Mouse (Mus musculus): Measurements from ENCODE around the gene Ccnl2.
A peak's percentile ranks its signal among the peaks of the same experiment; 100 is the strongest.

The Ccnl2 gene

DNA sequence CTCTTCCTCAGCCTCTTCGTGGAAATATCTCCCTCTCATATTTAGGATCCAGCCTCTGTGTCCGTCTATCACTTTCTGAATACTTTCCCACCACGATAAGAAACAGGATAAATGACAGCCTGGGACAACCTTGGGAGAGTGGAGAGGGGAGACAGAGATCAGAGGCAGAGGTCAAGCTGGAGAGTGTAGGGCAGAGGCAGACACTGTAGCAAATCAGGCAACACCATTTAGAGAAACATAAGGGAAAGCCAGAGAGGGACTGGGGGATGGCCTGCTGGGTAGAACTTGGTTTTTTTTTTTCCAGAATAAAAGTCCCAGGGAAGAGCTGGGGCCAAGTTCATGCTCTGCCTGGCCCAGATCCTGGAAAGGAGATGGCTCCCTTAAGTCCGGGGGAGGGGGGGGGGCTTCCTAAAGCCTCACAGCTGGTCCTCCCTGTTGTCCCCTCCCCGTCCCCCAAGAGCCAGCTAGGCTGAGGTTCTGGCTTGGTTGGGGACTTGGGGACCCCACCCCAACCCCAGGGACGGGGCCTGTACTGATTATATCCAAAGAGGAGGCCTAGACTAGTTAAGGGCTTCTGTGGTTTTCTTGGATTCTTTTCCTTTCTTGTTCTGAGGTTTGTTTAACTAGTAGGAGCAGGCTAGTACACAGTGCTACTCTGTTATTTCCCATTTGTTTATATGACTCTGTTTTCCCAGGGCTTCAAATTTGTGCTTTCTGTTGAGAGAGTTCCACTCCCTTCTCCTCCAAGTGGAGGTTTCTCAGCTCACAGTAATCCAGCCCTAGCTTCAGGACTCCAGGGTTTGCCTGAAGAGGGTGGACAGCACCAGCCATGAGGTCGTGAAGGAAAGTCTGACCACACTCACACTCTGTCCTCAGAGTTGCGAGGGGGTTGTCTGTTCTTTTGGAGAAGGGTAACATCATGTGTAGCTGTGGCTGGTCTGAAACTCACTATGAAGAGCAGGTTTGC lies 26.2 kb downstream of the Ccnl2 start:
- DNase-seq (ENCODE audit: low spot score in 2 of 2): no peak

- DNase-seq (ENCODE audit: low spot score in 2 of 2): peak in 1 of 2 experiments; percentile 64
These were observed 27.2 kb downstream of the Ccnl2 start, which contains the start of gene Mxra8 for GRCm38 (mm10) chr4:155839483-155839910. Gene Mxra8 (plus strand): TSS chr4:155839680.

GRCm38 (mm10) chr4:155840076-155841002 lies 28.1 kb downstream of the Ccnl2 start:
- peak in 1 of 2 experiments; percentile 34 for DNase-seq (ENCODE audit: low spot score in 2 of 2)

DNA sequence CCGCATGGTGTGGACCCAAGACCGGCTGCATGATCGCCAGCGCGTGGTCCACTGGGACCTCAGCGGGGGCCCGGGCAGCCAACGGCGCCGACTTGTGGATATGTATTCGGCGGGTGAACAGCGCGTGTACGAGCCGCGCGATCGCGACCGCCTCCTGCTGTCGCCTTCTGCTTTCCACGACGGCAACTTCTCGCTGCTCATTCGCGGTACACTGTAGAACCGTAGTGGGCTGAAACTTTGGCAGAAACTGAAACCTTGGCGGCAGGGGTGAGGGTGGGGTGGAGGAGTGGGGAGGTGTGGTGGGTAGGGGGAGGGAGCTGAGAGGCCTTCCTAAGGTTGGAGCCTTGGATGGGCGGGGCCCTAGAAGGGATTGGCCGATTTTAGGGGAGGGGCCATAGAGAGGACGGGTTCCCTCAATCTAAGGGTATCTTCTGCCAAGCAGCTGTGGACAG lies 28.7 kb downstream of the Ccnl2 start:
- peak in 1 of 2 experiments; percentile 54 for DNase-seq (ENCODE audit: low spot score in 2 of 2)

DNA sequence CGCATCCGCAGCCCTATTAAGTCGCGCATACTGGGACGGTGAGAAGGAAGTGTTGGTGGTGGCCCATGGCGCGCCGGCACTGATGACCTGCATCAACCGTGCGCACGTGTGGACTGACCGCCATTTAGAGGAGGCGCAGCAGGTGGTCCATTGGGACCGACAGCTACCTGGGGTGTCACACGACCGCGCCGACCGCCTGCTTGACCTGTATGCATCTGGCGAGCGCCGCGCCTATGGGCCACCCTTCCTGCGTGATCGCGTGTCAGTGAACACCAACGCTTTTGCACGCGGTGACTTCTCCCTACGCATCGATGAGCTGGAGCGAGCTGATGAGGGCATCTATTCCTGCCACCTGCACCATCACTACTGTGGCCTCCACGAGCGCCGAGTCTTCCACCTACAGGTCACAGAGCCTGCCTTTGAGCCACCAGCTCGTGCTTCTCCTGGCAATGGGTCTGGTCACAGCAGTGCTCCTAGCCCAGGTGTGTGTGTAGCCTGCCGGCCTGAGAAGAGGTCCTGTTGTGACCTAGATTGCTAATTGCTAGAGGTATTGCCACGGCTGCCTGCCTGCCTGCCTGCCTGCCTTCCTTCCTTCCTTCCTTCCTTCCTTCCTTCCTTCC lies 29.5 kb downstream of the Ccnl2 start:
- DNase-seq (ENCODE audit: low spot score in 2 of 2): no peak

DNA sequence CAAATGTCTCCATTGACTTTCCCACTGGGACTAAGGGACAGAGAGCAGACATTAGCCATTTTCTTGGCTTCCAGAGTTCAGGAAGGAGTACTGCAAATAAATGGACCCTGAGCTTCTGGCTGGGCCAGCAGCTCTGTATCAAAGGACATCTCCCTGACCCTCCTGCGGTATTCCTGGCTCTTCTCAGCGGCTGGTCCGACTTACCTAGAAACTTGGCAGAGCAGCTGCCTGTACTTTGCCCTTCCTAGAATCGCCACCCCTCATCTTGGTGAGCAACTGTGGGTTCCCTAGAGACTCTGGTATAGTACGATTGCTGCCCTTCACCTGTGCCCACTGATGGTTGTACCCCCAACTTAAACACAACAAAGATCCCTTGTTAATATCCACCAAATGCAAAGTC lies 30.9 kb downstream of the Ccnl2 start:
- DNase-seq (ENCODE audit: low spot score in 2 of 2): no peak

- peak; percentile 92 to 96 for DNase-seq (ENCODE audit: low spot score in 2 of 2)
These were observed 34.7 kb downstream of the Ccnl2 start, which contains the start of gene Dvl1 for GRCm38 (mm10) chr4:155846871-155847578. Gene Dvl1 (plus strand): TSS chr4:155847402.

- peak; percentile 59 to 71 for DNase-seq (ENCODE audit: low spot score in 2 of 2)
These were observed 35.5 kb downstream of the Ccnl2 start for GRCm38 (mm10) chr4:155847591-155848352.

DNA sequence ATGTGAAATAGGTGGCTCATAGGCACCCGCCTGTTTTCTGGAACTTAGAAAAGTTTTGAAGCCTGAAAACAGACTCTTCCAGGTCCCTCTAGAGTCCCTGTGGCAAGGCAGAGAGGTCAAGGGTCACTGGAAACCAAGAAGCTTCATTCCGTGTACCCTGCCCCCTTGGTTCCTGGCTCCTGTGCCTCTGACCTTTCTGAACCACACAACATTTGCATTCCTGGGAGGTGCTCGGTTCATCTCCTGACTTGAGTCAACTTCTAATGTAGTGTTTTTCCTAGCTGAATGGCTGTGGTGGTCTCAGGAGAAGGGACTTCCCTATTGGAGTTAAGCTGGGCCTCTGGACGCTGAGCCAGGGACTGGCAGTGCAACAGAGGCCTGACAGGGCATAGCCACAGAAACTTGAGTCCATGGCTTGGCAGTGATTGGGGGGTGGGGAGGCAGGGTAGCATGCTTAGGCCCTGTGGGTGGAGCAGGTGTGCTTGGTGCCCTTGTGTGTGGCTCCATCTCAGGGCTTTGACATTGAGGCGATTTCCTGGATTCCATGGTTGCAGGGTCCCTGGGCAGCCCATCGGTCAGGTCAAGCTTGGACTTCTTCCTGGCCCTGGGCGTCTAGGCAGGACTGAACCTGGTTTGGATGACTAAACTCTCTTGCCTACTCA lies 36.3 kb downstream of the Ccnl2 start:
- no peak for DNase-seq (ENCODE audit: low spot score in 2 of 2)

DNA sequence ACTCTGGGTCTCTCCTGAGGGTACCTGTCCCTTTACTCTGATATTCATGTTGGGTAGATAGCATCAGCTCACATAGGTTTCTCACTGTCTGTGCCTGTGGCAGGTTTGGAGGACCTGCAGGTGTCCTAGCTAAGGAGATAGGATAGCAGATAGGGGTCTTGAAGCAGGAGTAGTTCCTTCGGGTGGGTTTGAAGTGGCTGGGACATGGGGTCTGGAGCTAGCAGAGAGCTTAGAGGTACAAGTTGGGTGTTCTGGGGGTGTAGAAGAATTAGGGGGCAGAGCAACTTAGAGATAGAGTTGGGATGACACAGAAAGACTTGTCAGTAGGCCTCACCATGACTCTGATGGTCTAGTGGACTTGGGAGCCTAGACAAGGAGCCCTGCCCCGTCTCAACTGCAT lies 37.1 kb downstream of the Ccnl2 start:
- DNase-seq (ENCODE audit: low spot score in 2 of 2): no peak

DNA sequence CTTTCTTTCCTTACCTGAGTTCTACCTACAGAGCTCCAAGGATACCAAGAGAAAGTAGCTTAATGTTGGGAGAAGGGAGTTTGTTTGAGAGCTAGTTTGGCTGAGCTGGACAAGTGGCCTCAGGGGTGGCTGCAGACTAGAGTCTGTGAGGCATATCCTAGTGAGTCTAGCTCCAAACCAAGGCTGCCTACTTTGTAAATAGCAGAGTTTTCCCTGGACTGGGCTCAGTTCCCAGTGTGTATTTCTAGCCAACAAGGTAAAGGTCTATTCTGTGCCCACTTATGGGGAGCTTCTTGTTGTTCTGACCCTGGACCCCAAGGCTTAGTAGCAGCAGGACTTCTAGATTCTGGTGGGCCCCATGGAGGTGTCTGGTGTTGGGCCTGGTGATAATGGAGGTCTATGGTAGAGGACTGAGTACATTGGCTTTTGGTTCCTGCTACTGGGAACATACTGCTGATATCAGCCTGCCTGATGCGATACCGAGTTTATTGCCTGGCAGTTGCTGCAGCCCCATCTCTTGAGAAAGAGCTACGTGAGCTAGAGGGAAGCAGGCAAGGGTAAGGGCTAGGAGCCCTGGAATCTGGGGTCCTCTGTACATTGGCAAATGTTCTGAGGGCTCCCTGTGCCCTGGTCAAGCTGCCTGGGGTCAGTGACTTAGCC lies 37.6 kb downstream of the Ccnl2 start:
- DNase-seq (ENCODE audit: low spot score in 2 of 2): no peak

GRCm38 (mm10) chr4:155851368-155851767 lies 39.1 kb downstream of the Ccnl2 start:
- no peak for DNase-seq (ENCODE audit: low spot score in 2 of 2)

DNA sequence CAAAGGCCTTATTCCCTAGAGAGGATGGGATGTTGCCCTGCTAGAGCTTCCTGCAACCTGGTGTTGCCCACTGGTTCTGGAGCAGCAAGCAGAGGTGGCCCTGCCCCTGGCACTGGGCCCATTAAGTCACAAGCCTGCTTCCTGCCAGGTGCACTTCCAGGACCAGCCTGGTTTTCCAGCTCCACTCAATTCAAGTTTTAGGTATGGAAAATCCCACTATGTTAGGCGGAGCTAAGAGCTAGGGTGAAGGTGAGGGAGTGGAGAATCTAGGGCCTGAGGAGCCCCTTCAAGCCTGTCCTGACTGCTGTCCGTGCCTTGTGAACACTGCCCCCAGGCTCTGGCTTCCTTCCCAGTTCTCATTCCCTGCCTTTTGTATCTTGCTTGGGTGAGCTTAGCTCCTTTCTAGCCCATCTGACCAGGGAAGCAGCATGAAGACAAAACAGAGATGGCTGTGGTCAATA lies 39.7 kb downstream of the Ccnl2 start:
- no peak for DNase-seq (ENCODE audit: low spot score in 2 of 2)

GRCm38 (mm10) chr4:155853421-155853820 lies 41.1 kb downstream of the Ccnl2 start:
- no peak for DNase-seq (ENCODE audit: low spot score in 2 of 2)

GRCm38 (mm10) chr4:155854991-155855390 lies 42.7 kb downstream of the Ccnl2 start:
- DNase-seq (ENCODE audit: low spot score in 2 of 2): no peak

DNA sequence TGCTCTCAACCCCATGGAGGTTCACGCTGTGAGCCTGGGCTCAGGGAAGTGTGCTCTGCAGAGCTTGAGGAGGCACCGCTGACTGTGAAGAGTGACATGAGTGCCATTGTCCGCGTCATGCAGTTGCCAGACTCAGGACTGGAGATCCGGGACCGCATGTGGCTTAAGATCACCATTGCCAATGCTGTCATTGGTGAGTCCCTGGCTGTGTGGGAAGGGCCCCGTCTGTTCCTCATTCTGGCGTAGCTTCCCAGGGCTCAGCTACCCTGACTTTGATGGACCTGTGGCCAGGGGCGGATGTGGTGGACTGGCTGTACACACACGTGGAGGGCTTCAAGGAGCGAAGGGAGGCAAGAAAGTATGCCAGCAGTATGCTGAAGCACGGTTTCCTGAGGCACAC lies 43.8 kb downstream of the Ccnl2 start:
- DNase-seq (ENCODE audit: low spot score in 2 of 2): no peak

GRCm38 (mm10) chr4:155856881-155857280 lies 44.6 kb downstream of the Ccnl2 start:
- DNase-seq (ENCODE audit: low spot score in 2 of 2): no peak

DNA sequence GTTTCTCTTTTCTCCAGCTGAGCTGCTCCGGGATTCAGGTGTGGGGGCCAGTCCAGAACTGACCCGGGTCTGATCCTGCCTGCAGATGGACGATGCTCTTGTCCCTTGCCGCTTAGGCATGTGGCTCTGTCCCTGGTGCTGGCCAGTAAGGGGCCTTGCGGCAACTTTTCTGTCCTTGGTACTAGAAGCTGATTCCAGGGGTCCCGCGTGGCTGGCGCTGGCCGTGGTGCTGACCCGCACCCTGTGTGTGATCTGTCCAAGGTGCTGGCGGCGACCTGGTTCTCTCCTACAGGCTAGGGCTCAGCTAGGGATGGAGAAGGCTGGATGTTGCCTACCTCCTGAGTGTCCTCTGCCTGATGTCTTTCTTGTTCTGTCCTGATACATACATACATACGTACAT lies 47.0 kb downstream of the Ccnl2 start:
- DNase-seq (ENCODE audit: low spot score in 2 of 2): peak in 1 of 2 experiments; percentile 53

GRCm38 (mm10) chr4:155861787-155862186 lies 49.5 kb downstream of the Ccnl2 start:
- no peak for DNase-seq (ENCODE audit: low spot score in 2 of 2)

Data from right cerebral cortex, postnatal 10 days (tissue).